Mouse (Mus musculus) stomach, postnatal 0 days (tissue): Measurements from ENCODE around the gene Aldh16a1.

Experiments
- CTCF ChIP-seq: IDR thresholded peaks from 2 replicates; pipeline ENCODE4 v1.5.1; 2016; ENCODE audit warnings: antibody characterized with exemption, low read depth, mild to moderate bottlenecking, moderate library complexity
- EP300 ChIP-seq: optimal IDR thresholded peaks from 2 replicates; pipeline ENCODE3; 2016; ENCODE audit warnings: antibody characterized with exemption

DNA sequence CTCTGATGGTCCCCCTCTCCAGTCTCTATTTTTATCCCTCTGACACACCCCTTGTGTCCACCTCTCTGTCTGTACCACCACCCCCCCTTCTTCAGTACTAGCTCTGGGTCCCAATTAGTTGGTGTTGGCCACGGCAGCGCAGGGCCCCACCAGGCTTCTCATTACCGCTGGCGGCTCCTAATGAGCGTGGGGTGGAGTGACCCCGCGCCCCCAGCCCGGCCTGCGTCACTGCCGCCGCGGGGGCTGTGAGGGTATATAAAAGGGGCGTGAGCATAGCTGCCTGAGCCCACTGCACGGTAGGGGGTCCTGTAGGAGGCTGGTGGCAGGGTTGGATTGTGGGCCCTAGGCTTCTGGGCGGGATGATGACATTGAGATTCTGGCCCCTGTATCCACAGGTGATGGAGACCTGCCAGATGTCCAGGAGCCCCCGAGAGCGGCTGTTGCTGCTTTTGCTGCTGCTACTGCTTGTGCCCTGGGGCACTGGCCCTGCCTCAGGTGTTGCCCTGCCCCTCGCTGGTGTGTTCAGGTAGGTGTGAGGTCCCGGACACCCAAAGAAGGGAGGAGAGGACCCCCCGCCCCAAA lies 26.6 kb upstream of the Aldh16a1 start, which contains the start of gene Pth2:
- TF ChIP-seq CTCF, result no peak
- TF ChIP-seq EP300, result no peak
